Mouse (Mus musculus): ENCODE results near the gene Olfr707. TPM values are rescaled to one million over a fixed set of nuclear protein-coding genes. Genes with fewer than 3 reads are reported as not detected.
"Not testable (repeated sequence)": the region's sequence is repeated elsewhere in the genome, so short reads cannot be mapped to it uniquely, and the experiment has no call there.

Olfr707 gene
- total RNA-seq (2021), result not detected
- long read RNA-seq, experiment 1, result 0 reads
- long read RNA-seq, experiment 2, result 0 reads

GRCm38 (mm10) chr7:106901141-106901540, at the start of gene Olfr707:
Gene Olfr707 (minus strand): TSS chr7:106901241.
- DNase-seq, result not testable (repeated sequence)

DNA sequence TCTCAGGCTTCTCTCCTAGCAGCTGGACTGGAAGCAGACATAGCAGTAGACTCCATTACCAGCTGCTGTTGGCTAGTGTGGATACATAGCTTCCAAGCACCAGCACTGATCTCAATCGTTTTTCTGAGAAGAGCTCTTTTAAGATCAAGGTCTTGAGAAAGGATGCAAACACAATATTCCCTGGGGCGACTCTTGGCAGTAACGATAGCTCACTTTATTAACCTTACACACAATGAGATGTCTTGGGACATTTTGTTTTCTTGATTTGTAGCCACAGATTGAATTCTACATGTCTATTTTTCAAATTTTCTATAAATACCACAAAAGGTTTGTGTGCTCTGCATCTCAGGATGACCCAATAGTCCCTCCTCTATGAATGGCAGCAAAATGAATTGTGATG, 47.2 kb upstream of the Olfr707 start, which contains the start of gene Olfr710:
Gene Olfr710, minus strand, starts transcription at position 101 of the 400 bp plus-strand sequence.
- no peak for DNase-seq

DNA sequence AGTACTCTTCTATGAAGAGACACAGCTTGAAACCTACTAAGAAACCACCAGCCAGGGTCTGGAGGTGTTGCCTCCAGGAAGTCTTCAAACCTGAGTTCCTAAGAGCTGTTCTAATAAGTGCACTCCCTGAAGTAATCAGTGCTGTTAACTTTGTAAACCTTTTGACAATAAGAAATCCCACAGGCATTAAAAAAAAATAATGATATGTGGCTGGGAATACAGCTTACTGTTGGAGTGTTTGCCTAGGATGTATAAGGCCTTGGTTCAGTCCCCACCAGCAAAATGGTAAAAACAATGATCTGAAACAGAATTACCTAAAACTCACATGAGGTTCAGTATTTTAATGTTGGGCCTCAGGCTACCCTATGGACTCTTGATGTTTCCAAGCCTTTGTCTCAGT, 31.1 kb upstream of the Olfr707 start, which contains the start of gene Olfr709-ps1:
Gene Olfr709-ps1, minus strand, starts transcription at position 101 of the 400 bp plus-strand sequence.
- DNase-seq, result no peak

DNA sequence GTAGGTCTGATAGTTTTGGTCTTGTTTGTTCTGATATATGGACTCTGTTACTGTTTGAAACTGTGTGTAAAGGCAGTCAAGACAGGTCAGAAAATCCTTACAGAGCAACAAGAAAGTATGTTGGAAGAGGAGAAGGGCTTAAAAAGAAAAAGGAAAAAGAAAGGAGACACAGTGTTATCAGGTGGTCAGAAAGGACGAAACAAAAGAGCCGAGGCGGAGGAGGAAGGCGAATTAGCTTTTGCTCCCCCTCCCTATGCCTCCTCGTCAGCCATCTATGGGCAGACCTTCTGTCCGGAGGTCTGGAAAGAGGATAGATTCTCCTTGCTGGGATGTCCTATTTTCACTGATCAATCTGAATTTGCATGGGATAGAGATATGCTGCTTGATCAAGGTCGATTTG, 19.9 kb upstream of the Olfr707 start:
- not testable (repeated sequence) for DNase-seq

DNA sequence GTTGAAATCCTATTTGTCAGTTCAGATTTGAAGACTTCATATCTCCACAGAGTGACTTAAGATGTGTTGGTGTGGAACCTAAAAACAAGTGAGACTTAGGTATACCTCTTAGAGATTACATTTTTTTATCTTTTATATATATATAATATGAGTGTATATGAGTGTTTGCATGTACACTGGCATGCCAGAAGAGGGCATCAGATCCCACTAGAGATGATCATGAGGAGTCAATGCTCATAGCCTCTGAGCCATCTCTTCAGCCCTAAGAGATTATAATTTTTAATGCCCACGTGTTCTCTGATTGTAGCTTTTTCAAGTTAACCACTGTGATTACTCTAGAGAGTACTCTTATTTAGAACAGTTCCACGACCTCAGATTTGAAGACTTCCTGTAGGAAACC, 6.6 kb upstream of the Olfr707 start, which contains the start of gene Olfr1532-ps1:
Gene Olfr1532-ps1, plus strand, starts transcription at position 326 of the 400 bp plus-strand sequence.
- no peak for DNase-seq

- DNase-seq, result no peak
These were observed 13.0 kb downstream of the Olfr707 start, which contains the start of gene Olfr706 for GRCm38 (mm10) chr7:106888062-106888461. Gene Olfr706 (minus strand): TSS chr7:106888162.

- no peak for DNase-seq
These were observed 24.2 kb downstream of the Olfr707 start, which contains the start of gene Olfr705 for GRCm38 (mm10) chr7:106876791-106877190. Gene Olfr705 (minus strand): TSS chr7:106876891.

DNA sequence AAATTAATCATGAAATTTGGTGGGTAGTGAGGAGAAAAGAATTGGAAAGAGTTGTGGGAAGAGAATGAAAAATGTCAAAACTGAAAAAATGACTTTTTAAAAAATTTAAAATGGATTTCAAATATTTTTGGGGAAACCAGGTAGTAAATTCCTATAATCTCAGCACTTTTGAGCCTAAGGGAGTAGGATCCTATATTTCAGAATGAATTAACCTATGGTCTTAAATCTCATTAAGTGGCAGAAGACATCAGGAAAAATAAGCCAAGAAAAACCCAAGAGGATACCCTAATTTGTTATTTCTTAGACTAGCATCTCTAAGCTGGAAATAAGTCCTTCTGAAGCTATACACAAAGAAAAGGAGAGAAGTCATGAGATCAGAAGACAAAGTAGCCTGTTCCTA, 38.2 kb downstream of the Olfr707 start, which contains the start of gene Olfr704:
Gene Olfr704, plus strand, starts transcription at position 301 of the 400 bp plus-strand sequence.
- DNase-seq, result no peak

GRCm38 (mm10) chr7:106843060-106843459, 58.0 kb downstream of the Olfr707 start, which contains the start of gene Olfr703:
Gene Olfr703 (plus strand): TSS chr7:106843360.
- DNase-seq, result no peak

Other genes starting within 250 kb of the Olfr707 start
- not detected for gene Olfr693, start 220.7 kb downstream of the Olfr707 start, total RNA-seq (2021)
- gene Olfr694, start 209.4 kb downstream of the Olfr707 start, total RNA-seq (2021), result not detected
- not detected for gene Olfr695, start 184.8 kb downstream of the Olfr707 start, total RNA-seq (2021)
- not detected for gene Olfr697, start 158.8 kb downstream of the Olfr707 start, total RNA-seq (2021)
- not detected for gene Olfr698, start 145.8 kb downstream of the Olfr707 start, total RNA-seq (2021)
- gene Olfr699, start 108.0 kb downstream of the Olfr707 start, total RNA-seq (2021), result not detected
- not detected for gene Olfr700, start 92.4 kb downstream of the Olfr707 start, total RNA-seq (2021)
- gene Olfr701, start 87.1 kb downstream of the Olfr707 start, total RNA-seq (2021), result not detected
- gene Olfr702, start 67.3 kb downstream of the Olfr707 start, total RNA-seq (2021), result not detected
- gene Olfr703, start 57.9 kb downstream of the Olfr707 start, total RNA-seq (2021), result not detected
- not detected for gene Olfr704, start 38.1 kb downstream of the Olfr707 start, total RNA-seq (2021)
- not detected for gene Olfr705, start 24.4 kb downstream of the Olfr707 start, total RNA-seq (2021)
- gene Olfr706, start 13.1 kb downstream of the Olfr707 start, total RNA-seq (2021), result not detected
- gene Olfr1532-ps1, start 6.8 kb upstream of the Olfr707 start, total RNA-seq (2021), result not detected
- gene Olfr709-ps1, start 31.0 kb upstream of the Olfr707 start, total RNA-seq (2021), result not detected
- gene Olfr710, start 47.1 kb upstream of the Olfr707 start, total RNA-seq (2021), result not detected
- gene Olfr6, start 62.7 kb upstream of the Olfr707 start, total RNA-seq (2021), result not detected
- not detected for gene Olfr711, start 74.2 kb upstream of the Olfr707 start, total RNA-seq (2021)
- not detected for gene Olfr2, start 104.8 kb upstream of the Olfr707 start, total RNA-seq (2021)
- gene Olfr713, start 129.9 kb upstream of the Olfr707 start, total RNA-seq (2021), result not detected
- gene Olfr714, start 169.7 kb upstream of the Olfr707 start, total RNA-seq (2021), result not detected
- gene Olfr17, start 192.0 kb upstream of the Olfr707 start, total RNA-seq (2021), result not detected
- gene Olfr715b, start 209.1 kb upstream of the Olfr707 start, total RNA-seq (2021), result not detected
- gene Olfr715, start 229.8 kb upstream of the Olfr707 start, total RNA-seq (2021), result not detected
- gene Olfr716, start 237.1 kb upstream of the Olfr707 start, total RNA-seq (2021), result not detected

All from heart, adult 18-20 months (tissue).